Mouse (Mus musculus): ENCODE results near the gene Hcfc1r1. TPM values are rescaled to one million over a fixed set of nuclear protein-coding genes. Genes with fewer than 3 reads are reported as not detected.

The Hcfc1r1 gene
- 95.7 and 102 TPM in 2 replicates for polyA plus RNA-seq (2015; fragmentation: Nextera tagmentation; extraction: Ambion mirVana)

DNA sequence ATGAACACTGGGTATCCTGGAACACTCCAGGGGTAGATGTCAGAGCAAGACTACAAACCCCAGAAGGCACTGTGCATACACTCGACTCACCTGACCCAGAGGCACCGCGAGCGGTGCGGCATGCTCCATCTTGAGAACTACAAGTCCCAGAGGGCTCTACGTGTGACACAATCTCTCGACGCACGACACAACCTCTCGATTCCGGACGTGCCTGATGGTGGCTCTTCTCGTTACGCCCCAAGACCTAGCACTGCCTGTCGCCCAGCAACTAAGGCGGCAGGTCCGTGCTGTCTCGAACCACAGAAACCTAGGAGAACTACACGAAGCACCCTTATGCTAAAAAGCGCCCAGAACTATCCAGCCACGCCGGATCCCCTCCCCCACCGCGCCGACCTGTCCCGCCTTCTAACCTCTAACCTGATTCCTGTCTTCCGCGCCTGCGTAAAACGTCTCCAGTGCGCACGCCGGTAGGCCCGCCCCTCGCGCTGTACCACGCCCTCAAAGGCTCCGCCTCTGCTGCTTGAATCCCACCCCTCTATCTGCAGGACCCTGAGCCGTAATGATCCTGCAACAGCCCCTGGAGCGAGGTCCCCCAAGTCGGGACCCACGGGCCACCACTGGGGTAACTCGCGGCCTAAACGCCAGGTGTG lies at the start of gene Hcfc1r1, which contains the start of gene Thoc6:
TSS of gene Hcfc1r1 (plus strand) at position 173 of the 650 bp plus-strand sequence.
TSS of gene Thoc6 (minus strand) at position 459 of the 650 bp plus-strand sequence.
- peak; percentile 90 for ATAC-seq (ENCODE audit: insufficient number of reproducible peaks, low FRiP score, low TSS enrichment, low read depth)
- peak within 1 kb of the TSS; percentile 97 for H3K4me2 ChIP-seq (replicated peaks)

DNA sequence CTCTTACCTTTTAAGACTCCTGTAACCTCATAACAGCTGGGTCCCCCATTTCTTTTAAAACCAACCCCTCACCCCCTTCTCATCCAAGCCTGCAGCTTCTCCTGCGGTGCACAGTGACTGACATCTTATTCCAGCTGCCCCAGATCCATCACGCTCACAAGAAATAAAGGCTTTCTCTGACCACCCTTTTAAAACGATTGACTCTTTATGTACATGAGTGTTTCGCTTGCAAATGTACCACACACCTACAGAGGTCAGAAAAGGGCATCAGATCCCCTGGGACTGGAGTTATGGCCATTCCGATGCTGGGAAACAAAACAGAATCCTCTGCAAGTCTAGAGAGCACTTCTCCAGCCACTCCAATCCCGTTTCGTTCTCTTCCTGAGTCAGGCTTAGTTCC lies 45.6 kb upstream of the Hcfc1r1 start:
- H3K27ac ChIP-seq (replicated peaks), result no peak overlapping the region
- 39% methylated on average over 7 of the region's 7 CpGs for WGBS
- H3K4me1 ChIP-seq, result peaks cover 8% of the 10 kb centered on the region; the same call in 1 of the 2 replicates
- no peak overlapping the region for H3K9ac ChIP-seq
- H3K36me3 ChIP-seq, result no peaks in the 10 kb centered on the region
- H3K4me3 ChIP-seq (replicated peaks), result no peak overlapping the region
- no peak for ATAC-seq (ENCODE audit: insufficient number of reproducible peaks, low FRiP score, low TSS enrichment, low read depth)
- H3K4me2 ChIP-seq (replicated peaks), result no peak overlapping the region
- H3K9me3 ChIP-seq (replicated peaks), result no peaks in the 10 kb centered on the region
- no peaks in the 10 kb centered on the region for H3K27me3 ChIP-seq

More for the DNA sequence above, at the start of gene Hcfc1r1, which contains the start of gene Thoc6:
- H3K9ac ChIP-seq, result peak within 1 kb of the TSS; percentile 59
- peak within 1 kb of the TSS; percentile 86 for H3K27ac ChIP-seq (replicated peaks)
- peaks cover 21% of the 10 kb centered on the region for H3K36me3 ChIP-seq
- H3K4me3 ChIP-seq (replicated peaks), result peak within 1 kb of the TSS; percentile 73
- 0% methylated on average over 45 of the region's 45 CpGs for WGBS
- H3K9me3 ChIP-seq (replicated peaks), result no peaks in the 10 kb centered on the region
- H3K27me3 ChIP-seq, result peaks cover 4% of the 10 kb centered on the region
- peaks cover 42% of the 10 kb centered on the region for H3K4me1 ChIP-seq

DNA sequence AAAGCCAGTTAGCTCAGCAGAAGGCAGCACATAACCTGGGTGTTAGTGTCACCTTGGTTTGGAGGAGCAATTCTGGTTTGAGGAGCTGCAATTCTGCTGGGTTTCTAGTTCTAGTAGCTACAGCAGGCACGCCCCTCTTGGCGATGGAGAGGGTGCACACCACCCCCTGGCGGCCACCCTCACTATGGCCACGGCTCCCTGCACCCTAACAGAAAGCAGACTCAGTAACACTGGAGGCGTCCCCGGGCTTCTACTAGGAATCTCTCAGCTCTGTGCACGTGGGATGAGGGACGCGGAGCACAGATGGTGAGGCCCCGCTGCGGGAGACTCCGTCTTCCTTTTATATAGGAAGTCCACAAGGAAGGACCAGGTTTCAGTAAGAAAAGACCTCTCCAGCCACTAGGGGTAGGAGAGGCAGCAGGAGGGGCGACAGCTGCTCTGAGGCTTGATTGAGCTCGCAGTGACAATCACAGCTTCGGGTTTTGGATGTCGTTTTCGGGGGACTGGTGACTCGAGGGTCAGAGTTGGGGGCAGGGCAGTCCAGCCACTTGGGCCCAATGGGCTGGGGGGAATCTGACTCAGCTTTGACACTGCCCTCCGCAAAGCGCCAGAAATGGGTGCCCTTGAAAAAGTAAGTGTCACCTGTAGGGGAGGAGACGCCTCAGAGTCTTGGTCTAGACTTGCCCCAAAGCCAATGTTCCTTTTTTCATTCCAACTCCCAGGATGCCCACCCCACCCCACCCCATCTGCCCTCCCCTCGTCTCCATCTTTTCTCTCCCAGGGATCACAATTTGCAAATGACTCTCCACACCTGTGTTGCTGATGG lies 43.0 kb upstream of the Hcfc1r1 start:
- ATAC-seq (ENCODE audit: insufficient number of reproducible peaks, low FRiP score, low TSS enrichment, low read depth), result peak; percentile 79
- peaks cover 8% of the 10 kb centered on the region; the same call in 1 of the 2 replicates for H3K4me1 ChIP-seq
- no peaks in the 10 kb centered on the region for H3K27me3 ChIP-seq
- 15% methylated on average over 22 of the region's 22 CpGs for WGBS
- peak overlapping the region; percentile 24 for H3K4me3 ChIP-seq (replicated peaks)
- no peak overlapping the region for H3K27ac ChIP-seq (replicated peaks)
- peak overlapping the region; percentile 51 for H3K4me2 ChIP-seq (replicated peaks)
- H3K9me3 ChIP-seq (replicated peaks), result no peaks in the 10 kb centered on the region
- no peak overlapping the region for H3K9ac ChIP-seq
- H3K36me3 ChIP-seq, result no peaks in the 10 kb centered on the region

DNA sequence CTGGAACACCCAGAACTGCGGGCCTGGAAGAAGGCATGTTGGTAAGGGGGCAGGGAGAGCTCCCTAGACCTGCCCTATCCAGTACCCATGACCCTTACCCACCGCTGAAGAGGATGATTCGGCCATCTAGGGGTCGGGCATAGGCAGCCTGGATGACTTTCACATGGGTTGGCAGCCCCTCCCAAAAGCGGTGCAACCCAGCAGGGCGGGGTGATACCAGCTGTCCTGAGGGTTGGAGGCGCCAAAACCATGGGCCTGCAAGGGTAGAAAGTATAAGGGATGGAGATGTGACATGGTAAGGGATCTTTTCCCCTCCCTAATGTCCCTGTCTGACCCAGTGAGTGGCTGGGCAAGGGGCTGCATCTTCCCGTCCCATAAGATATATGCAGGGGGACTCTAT lies 42.2 kb upstream of the Hcfc1r1 start:
- no peak overlapping the region for H3K9ac ChIP-seq
- H3K4me2 ChIP-seq (replicated peaks), result no peak overlapping the region
- no peak overlapping the region for H3K4me3 ChIP-seq (replicated peaks)
- ATAC-seq (ENCODE audit: insufficient number of reproducible peaks, low FRiP score, low TSS enrichment, low read depth), result no peak
- H3K9me3 ChIP-seq (replicated peaks), result no peaks in the 10 kb centered on the region
- H3K36me3 ChIP-seq, result no peaks in the 10 kb centered on the region
- H3K27me3 ChIP-seq, result no peaks in the 10 kb centered on the region
- peaks cover 8% of the 10 kb centered on the region; the same call in 1 of the 2 replicates for H3K4me1 ChIP-seq
- H3K27ac ChIP-seq (replicated peaks), result no peak overlapping the region
- WGBS, result 74% methylated on average over 8 of the region's 8 CpGs

DNA sequence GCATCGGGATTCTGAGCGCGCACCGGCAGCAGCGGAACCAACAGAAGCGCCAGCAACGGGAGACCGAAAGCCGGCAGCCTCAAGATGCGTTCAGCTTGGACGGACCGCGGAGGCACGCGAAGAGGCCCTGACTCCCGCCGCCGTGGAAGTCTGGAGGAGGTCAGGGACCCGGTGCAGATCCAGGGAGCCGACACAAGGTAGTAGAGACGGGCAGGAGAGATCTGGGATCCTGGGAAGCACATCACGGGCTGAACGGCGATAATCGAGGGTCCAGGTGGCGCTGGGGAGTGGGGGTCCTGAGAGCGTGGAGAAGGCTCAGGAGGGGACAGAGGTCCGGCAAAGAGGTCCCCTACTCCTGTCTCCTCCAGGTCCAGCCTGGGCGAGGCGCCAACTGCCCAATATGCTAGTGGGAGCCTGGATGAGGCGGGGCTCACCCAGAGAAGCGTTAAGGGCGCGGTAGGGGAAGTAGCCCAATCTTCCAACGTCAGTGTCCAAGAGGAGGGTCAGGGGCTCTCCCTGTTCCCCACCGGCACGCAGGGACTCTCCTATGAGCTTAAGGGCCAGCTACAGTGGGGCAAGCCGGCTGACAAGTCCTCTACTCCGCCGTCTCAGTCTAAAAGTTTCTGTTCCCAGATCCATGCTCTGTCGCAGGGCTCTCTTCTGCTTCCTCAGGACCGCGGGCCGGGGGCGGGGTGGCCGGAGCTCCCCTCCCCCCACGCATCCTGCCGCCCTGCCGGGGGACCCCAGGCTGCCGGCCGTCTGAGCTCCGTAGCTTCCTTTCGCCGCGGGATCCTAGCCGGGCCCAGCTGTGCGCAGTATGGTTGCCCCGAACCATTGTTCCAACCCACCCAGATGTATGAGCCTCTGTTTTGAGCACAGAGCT lies 28.5 kb upstream of the Hcfc1r1 start, which contains the start of gene Mmp25:
TSS of gene Mmp25 (minus strand) at position 665 of the 883 bp plus-strand sequence.
- H3K9ac ChIP-seq, result peak within 1 kb of the TSS; percentile 10
- peak within 1 kb of the TSS; percentile 46 for H3K4me3 ChIP-seq (replicated peaks)
- 0 out of 2 replicates have a peak, but pooled peaks cover 4% of the 10 kb centered on the region for H3K9me3 ChIP-seq (replicated peaks)
- H3K27me3 ChIP-seq, result peaks cover 35% of the 10 kb centered on the region
- H3K4me2 ChIP-seq (replicated peaks), result peak within 1 kb of the TSS; percentile 82
- H3K27ac ChIP-seq (replicated peaks), result no peak within 1 kb of the TSS
- no peaks in the 10 kb centered on the region for H3K36me3 ChIP-seq
- H3K4me1 ChIP-seq, result peaks cover 13% of the 10 kb centered on the region
- ATAC-seq (ENCODE audit: insufficient number of reproducible peaks, low FRiP score, low TSS enrichment, low read depth), result 0 out of 2 replicates have a peak, but pooled peaks have one; percentile 13
- 1% methylated on average over 58 of the region's 58 CpGs for WGBS

DNA sequence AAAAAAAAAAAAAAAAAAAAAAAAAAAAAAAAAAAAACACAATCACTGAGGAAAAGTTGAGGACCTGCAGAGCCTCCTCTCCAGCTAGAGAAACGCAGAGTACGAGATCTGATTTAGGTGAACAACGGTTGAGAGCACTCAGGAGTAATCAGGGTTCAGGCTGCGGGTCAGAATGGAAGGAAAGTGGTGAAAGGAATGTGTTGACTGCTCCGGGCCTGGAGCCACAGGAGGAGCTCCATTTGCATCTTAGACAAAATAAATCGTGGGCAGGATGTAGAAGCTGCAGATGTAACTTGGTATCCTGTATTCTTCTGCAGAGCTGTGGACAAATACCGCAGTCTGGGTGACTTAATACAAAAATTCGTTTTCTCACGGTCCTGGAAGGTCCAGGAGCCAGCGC lies 27.5 kb upstream of the Hcfc1r1 start:
- 31% methylated on average over 10 of the region's 10 CpGs for WGBS
- Histone ChIP-seq H3K27me3 (peaks cover 35% of the 10 kb centered on the region), H3K9ac (no peak overlapping the region), H3K36me3 (no peaks in the 10 kb centered on the region), H3K4me2 (replicated peaks) (no peak overlapping the region), H3K4me3 (replicated peaks) (no peak overlapping the region), H3K9me3 (replicated peaks) (0 out of 2 replicates have a peak, but pooled peaks cover 4% of the 10 kb centered on the region), H3K27ac (replicated peaks) (no peak overlapping the region), H3K4me1 (peaks cover 13% of the 10 kb centered on the region)
- ATAC-seq (ENCODE audit: insufficient number of reproducible peaks, low FRiP score, low TSS enrichment, low read depth), result no peak

DNA sequence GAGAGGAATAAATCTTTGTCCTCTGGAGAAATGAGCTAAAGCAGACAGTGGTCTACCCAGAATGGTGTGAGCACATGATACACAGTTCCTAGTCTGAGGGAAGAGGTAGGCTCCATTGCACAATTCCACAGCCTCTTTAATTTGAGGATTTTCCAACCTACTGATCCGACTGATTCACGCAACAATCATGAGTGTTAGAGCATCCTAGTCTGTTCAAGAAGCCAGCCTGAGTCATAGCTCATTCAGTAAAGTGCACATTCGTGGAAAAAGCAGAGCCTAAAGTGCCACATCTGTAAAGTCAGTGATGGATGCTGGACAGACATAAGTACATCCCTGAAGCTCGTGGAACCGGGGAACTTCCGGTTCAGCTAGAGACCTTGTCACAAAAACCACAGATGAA lies 22.0 kb upstream of the Hcfc1r1 start:
- WGBS, result 74% methylated on average over 6 of the region's 6 CpGs
- no peak overlapping the region for H3K9ac ChIP-seq

DNA sequence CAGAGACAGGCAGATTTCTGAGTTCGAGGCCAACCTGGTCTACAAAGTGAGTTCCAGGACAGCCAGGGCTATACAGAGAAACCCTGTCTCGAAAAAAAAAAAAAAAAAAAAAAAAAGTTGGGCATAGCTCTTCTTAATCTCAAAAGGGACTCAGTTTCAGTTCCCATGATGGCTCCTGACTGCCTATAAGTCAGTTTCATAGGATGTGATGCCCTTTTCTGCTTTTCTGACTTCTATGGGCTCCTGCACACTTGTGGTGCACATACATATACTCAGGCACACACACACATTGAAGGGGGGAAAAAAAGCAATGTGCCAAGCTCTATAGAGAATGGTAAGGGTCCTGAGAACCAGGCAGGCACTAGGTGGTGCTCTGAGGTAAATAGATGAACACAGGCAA lies 20.1 kb upstream of the Hcfc1r1 start:
- no peak overlapping the region for H3K4me3 ChIP-seq (replicated peaks)
- no peak overlapping the region for H3K27ac ChIP-seq (replicated peaks)
- no peak overlapping the region for H3K4me2 ChIP-seq (replicated peaks)
- no peaks in the 10 kb centered on the region; the same call in 1 of the 2 replicates for H3K27me3 ChIP-seq
- no peaks in the 10 kb centered on the region for H3K36me3 ChIP-seq
- H3K9me3 ChIP-seq (replicated peaks), result no peaks in the 10 kb centered on the region
- no peaks in the 10 kb centered on the region for H3K4me1 ChIP-seq
- no peak overlapping the region for H3K9ac ChIP-seq
- no peak for ATAC-seq (ENCODE audit: insufficient number of reproducible peaks, low FRiP score, low TSS enrichment, low read depth)
- 75% methylated on average over 2 of the region's 2 CpGs for WGBS

More for the DNA sequence above, 22.0 kb upstream of the Hcfc1r1 start:
- H3K36me3 ChIP-seq, result no peaks in the 10 kb centered on the region
- no peak overlapping the region for H3K4me3 ChIP-seq (replicated peaks)
- H3K27ac ChIP-seq (replicated peaks), result no peak overlapping the region
- peaks cover 8% of the 10 kb centered on the region; the same call in 1 of the 2 replicates for H3K27me3 ChIP-seq
- no peak for ATAC-seq (ENCODE audit: insufficient number of reproducible peaks, low FRiP score, low TSS enrichment, low read depth)
- H3K4me1 ChIP-seq, result no peaks in the 10 kb centered on the region
- H3K4me2 ChIP-seq (replicated peaks), result no peak overlapping the region
- H3K9me3 ChIP-seq (replicated peaks), result no peaks in the 10 kb centered on the region

DNA sequence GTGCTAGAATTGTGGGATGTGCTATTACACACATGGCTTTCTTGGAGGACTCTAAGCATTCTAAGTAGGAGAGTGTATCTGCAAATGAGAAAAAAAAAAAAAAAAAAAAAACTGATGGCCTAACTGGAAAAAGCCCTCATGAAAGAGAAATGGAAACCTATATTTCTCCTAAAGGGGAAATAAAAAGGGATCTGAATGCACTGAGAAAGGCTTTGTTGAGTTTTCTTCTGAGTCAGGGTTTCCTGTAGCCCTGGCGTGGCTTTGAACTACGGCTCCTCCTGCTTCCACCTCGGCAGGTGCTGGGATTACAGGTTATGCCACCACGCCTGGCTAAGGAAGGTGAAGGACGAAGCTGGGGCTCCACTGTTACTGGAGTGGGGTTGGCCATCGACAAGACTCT lies 19.4 kb upstream of the Hcfc1r1 start:
- H3K36me3 ChIP-seq, result no peaks in the 10 kb centered on the region
- no peaks in the 10 kb centered on the region; the same call in 1 of the 2 replicates for H3K27me3 ChIP-seq
- H3K4me1 ChIP-seq, result no peaks in the 10 kb centered on the region
- WGBS, result 49% methylated on average over 6 of the region's 6 CpGs
- no peaks in the 10 kb centered on the region for H3K9me3 ChIP-seq (replicated peaks)
- no peak overlapping the region for H3K4me3 ChIP-seq (replicated peaks)
- ATAC-seq (ENCODE audit: insufficient number of reproducible peaks, low FRiP score, low TSS enrichment, low read depth), result no peak
- no peak overlapping the region for H3K9ac ChIP-seq
- no peak overlapping the region for H3K4me2 ChIP-seq (replicated peaks)
- H3K27ac ChIP-seq (replicated peaks), result no peak overlapping the region

DNA sequence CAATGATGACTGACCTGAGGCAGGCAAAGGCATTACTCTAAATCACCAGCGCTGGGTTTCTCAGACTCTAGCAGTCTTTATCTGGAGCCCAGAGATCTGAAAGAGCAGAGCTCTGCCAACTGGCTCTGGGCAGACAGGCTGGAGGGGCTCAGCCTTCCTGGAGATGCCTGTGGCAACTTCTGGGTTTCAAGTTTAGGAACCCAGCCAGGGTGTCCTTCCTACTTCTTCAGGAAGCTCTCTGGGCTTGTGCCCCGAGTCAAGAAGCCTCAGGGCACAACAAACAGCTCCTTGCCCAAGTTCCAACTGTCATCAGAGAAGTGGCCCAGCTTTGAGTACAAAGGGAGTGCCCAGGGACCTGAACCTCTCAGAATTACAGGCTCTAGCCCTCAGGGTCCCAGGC lies 19.0 kb upstream of the Hcfc1r1 start:
- Histone ChIP-seq H3K36me3 (no peaks in the 10 kb centered on the region), H3K4me1 (no peaks in the 10 kb centered on the region), H3K4me2 (replicated peaks) (no peak overlapping the region), H3K27ac (replicated peaks) (no peak overlapping the region), H3K9me3 (replicated peaks) (no peaks in the 10 kb centered on the region), H3K4me3 (replicated peaks) (no peak overlapping the region), H3K27me3 (peaks cover under 1% of the 10 kb centered on the region), H3K9ac (no peak overlapping the region)
- no peak for ATAC-seq (ENCODE audit: insufficient number of reproducible peaks, low FRiP score, low TSS enrichment, low read depth)
- WGBS, result 43% methylated on average over 2 of the region's 2 CpGs
